Mouse (Mus musculus) 416B (cell line): ENCODE measurements around the gene Adam19.
A peak's percentile ranks its signal among the peaks of the same experiment; 100 is the strongest.

Experiments
- DNase-seq: peaks from one replicate; pipeline ENCODE4 v3.0.0; 2011; ENCODE audit warnings: low read depth

Adam19 gene

DNA sequence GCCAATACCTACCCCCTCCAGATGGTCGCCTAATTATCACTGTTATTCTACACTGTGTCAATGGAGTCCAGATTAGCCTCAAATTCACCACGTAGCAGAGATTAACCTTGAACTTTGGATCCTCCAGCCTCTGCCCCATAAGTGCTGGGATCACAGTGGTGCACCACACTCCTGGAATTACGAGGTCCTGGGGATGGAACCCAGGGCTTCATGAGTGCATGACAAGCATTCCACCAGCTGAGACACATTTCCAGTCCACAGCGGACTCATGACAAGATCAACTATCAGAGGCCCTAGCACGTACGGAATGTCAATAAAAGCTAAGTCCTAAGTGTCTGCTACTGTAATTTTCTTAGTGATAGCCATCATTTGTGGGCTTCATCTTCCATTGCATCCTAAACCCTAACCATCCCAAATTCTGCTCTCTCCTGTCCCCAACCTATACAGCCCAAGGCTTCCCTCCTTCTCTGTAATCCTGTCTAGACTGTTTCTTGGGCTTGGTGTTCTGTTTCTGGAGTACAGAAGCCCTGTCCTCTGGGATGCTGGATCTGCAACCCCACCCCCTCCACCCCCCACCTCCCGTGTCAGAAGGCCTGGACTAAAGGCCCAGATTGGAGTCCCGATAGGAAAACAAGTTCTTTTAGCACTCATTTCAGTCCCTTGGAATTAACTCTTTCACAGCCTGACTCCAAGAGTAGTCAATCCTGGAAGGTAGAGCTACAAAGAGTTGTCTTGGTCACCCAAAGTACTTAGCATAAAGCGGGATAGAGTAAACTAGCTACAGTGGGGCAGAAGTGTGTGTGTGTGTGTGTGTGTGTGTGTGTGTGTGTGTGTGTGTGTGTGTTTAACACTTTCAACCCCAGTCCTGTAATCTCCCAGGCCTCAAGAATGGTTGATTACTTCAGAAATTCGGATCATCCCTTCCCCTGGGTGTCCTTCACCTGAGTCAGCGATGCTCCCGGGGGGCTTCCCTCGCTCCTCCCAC, 589 bp upstream of the Adam19 start:
- no peak for DNase-seq

DNA sequence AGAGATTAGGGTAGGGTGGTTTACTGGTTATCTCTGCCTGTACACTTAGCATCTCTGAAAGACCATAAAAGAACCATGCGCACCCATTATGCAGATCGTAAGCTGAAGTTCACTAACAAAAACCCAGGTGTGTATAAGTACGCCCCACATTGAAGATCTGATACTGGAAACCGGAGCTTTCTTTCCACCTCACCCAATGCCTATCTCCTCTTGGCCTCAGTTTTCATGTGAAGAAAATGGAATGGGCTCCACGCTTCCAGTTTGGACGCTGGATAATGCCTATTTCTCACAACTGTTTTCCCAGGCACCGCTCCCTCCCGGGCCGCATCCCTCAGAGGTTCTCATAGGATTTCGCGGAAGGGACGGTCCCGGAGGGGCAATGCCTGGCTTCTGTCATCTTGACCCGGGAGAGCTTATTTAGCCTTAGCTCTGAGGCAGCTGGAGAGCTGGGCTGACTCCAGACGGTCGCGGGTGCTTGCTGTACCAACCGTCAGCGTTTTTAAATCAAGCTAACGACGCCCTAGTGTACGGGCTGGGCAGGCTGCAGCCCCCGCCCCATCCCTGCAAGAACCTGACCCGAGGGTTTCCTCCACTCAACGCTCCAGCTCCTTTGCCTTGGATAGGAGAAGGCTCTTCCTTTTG, 1.1 kb downstream of the Adam19 start:
- DNase-seq, result no peak

DNA sequence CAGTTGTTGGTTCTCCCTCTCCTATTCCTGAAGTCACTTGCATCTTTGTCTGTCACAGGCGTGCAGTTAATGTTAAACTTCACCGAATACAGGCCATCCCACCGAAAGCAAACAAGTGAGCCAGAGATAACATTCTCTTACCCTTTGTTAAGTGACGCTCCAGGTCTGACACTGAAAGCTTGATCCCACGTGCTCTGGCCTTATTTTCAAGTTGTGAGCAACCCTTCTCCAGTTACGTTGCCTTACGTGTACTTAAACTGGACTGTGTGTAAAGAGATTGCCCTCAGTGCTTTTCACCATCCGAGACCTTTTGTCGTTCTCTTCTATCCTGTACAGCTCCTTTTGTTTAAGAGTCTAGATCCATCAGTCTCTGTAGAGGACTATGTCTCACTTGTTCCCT, 2.2 kb downstream of the Adam19 start:
- DNase-seq, result no peak

DNA sequence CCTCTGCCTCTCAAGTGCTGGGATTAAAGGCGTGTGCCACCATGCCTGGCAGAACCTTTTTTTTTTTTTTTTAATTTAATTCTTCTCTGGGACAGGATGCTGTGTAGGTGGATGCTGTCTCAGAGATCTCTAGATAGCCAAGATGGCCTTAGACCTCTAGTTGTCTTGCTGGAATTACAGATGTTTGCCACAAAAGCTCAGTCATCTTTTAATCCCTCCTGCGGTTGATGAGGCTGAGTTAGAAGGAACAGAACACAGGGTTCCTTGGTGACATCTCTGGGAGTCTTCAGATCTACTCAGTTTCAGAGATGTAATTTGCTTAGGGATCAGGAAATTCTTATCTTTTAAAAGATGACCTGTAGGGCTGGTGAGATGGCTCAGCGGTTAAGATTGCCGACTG, 3.1 kb downstream of the Adam19 start:
- DNase-seq, result no peak

DNA sequence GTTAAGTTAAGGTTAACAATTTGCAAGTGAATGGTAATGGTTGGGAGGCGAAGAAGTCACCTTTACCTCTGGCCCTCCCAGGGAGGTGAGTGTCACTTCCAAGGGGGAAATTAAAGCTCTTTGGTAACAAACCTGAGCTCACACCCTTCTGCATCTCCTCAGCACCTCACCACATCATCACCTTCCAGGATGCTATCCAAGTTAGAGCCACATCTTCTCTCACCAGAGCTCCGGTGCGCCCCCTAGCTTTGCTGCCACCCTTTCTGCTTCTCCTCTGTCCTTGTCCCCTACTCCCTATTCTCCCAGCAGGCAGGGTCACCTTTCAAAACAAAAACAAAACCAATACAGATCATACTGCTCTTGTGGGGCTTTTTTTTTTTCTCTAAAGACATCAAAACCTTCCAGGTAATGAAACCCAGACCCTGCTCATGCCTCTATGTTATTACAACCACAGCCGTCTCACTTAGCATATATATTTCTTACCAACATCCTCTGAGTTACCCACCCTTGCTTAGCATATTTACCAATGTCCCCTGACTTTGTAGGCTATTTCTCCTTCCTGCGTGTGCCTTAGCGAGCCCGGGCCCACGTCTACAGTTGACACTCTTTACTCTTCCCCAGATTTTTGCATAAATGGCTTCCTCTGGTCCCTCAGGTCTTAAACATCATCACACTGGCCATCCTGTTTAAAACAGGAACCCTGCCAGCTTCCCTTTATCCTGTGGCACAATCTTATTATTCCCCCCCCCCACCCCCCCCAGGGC, 4.3 kb downstream of the Adam19 start:
- DNase-seq, result no peak

DNA sequence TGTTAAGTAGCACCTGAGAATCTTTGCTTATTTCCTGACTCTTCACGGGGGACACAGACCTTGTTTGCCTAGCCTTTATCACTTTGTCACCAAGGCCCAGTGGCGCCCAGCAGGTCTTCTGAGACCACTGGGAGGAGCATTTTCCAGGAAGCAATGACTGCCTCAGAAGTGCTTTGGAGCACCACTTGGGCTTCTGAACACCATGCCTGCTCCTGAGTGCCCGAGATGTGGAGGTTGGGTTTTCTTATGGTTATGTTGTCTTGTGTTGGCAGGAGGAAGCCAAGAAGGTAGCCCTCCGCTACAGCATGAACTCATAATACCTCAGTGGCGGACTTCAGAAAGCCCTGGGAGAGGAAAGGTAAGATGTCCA, 4.8 kb downstream of the Adam19 start:
- no peak for DNase-seq

DNA sequence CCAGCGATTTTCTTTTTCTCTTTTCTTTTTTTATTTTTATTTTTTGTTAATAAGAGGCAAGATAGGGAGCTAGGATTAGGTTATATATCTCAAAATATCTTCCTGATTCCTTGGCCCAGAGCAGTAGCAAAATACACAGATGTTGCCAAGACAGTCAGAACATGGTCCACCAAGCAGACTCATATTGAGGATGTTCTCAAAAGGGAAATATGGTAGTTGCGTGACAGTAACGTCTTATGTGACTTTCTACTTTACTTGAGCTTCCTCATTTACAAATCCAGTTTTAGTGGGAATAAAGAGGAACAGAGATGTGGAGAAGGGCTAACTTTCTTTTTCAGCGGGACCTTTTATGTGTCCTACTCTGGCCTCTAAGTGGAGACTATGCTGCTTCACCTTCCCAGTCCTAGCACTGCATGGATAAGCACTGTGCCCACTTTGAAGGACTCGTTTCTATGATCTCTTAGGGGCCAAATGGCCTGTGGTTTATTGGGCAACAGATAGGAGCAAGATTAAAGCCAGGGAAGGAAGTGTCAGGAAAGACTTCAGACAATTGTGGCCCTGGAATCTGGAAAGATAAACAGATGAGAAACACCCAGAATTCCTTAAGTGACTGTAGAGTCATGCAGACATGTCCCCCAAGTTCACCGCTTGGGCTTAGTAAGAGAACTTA, 6.1 kb downstream of the Adam19 start:
- no peak for DNase-seq

DNA sequence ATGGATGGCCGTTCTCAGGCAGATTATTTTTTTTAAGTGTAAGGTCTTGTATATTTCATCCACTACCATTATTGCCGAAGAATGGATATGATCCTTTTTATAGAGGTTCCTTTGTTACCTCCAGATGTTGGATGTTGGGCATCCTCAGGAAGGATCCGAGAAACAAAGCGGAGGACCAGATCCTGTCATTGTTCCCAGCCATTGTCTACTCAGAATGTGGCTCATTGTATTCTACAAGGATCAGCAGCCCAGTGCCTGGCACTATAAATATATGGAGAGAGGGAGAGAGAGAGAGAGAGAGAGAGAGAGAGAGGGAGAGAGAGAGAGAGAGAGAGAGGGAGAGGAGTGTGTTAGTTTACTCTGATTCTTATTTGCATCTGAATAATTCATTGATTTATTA, 6.8 kb downstream of the Adam19 start:
- no peak for DNase-seq

DNA sequence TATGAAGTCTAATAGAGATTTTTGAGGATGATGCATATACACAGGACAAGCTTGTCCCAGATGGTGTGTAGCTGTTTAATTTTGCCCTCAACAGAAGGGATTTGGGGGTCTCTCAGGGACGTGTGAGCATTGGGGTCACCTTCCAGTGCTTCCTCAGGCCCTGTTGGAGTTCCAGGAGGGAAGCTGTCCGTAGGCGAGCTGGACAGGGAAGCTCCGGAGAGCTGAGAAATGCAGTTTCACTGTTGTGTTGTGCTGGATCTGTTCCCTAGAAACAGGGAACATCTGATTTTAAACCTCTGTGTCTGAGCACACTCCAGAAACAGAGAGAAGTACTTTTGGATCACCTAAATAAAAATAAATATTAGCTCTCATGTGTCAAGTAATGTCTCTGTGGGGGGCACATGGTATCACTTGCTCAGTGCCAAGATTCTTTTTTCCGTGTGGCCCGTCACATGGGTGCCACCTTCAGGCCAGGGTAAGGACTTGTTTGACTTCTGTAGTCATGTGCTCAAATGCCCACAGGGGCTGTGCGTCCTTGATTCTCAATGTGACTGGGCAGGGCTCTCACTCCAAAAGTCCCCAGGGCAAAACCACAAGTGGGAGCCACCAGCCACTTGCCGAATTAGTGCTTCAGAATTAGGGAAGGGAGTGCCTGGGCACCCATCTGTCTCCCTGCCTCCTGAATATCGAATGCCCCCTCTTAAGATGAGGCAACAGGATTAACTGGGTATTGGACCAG, 7.4 kb downstream of the Adam19 start:
- DNase-seq, result peak; percentile 23

DNA sequence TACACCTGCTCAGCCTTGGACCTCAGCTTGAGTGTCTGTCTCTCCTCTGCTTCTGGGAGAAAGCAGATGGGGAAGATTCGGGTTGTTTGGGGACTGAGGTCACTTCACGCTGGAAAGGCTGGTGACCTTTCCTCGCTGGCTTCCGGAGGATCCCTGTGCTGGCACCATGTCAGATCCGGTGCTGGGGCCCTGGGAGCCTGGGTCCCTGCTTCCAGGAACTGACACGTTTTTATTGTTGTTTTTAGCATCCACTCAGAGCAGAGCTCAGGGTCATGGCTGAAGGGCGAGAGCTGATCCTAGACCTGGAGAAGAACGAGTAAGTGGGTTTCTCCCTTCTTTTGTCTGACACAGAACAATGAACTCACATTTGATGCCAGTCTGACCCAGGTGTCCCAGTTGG, 9.0 kb downstream of the Adam19 start:
- no peak for DNase-seq

DNA sequence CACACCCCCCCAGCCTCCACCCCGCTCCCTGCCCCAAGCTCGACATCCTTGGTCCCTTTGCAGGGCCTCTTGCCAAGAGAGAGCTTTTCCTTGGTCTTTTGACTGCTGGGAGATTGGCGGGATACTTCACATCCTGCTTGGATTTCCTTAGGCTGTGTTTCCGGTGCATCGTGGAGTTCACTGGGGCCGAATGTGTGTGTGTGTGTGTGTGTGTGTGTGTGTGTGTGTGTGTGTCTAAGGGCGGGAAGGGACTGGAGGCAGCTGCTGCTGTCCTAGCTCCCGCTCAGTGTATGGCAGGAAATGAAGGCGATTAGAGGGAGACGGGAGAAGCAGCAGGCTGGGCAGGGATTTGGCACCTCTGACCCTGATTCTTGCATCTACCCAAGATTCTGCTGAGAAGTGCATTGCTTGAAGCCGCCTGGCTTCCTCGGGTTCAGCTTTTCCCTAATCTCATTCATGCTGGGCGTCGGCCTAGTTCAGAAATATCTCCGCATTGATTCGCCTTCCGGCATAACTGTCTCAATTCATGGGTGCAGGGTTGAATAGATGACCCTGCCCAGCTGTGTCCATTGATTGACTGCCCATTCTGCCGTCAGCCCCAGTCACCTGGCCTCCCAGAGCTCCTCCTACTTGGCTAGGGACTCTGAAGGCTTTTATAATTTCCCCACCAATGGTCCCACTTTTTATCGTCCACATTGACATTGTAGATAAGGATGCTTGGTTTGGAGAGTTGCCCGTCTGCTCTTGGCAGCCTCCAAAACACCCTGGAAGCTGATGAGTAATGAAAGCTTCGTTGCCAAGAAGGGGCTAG, 9.6 kb downstream of the Adam19 start:
- DNase-seq, result no peak

DNA sequence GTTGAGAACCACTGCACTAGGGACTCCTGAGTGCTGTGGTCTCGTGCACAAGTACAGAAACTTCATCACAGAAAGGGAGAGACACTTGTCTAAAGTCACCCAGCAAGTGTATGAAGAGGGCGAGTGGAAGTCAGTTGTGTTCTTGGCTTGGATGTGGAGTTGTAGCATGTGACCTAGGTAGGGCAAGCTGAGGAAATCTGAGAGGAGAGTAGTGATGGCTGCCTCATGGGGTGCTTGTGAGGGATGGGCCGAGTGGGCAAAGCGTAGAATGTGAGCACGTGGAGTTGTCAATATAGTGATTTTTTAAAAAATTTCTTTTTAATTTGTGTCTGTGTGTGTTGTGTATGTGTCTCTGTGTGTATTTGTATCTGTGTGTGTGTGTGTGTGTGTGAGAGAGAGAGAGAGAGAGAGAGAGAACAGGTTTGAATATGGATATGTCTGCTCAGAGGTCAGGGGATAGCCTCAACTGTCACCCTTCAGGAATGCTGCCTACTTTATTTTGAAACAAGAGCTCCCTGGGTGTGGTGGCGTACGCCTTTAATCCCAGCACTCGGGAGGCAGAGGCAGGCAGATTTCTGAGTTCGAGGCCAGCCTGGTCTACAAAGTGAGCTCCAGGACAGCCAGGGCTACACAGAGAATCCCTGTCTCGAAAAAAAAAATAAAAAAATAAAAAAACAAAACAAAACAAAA, 11.7 kb downstream of the Adam19 start:
- no peak for DNase-seq

DNA sequence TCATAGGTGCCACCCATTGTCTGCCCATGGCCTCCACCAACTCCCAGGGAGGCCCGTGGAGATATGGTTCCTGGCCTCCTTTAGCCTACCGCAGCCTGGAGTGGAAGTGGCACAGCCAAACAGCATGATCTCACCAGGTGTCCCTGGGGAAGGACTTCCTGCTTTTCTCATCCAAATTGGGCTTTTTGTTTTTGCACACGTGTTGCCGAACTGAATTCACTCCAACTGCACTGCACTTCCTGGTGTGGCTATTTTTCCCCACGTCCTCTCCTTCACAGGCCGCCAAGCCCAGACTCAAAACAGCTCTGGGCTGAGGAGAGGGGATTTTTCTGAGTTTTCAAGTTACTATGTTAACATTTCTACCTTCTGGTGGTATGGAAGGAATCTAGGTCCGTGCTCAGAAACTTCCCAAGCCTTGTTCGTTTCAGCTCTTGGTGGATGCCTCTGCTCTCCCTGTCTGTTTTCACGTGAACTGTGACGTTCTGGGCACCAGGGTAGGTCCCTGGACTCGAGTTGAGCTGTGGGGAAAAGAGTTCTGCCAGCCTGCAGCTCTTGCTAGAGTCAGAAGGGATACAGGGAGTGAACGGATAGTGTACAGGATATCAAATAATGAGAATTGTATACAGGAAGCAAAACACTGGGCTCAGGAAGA, 13.1 kb downstream of the Adam19 start:
- DNase-seq, result no peak

DNA sequence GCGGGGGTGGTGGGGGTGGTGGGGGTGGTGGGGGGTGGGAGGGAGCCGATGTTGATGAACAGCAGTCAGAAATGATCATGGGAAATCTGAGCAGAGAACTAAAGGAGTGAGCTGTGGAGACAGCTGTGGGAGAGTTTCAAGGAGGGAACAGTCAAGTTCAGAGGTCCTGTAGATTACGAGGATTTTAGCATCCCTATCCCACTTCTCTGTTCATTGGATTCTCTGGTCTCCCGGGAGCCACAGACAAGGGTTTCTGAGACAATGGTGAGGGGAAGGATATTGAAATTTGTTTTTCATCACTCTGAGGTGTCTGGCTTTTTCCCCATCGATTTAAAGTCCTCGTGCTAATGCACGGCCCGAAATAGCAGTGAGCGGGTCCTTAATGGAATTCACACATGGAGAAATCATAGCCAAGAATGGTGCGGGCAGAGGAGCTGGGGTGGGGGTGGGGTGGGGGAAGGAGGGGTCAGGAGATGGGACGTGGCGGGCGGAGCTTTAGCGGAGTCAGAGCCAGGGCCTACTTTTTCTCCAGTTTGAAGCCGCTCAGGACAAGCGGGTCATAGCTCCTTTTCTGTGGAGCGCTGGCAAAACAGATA, 13.7 kb downstream of the Adam19 start:
- DNase-seq, result no peak

DNA sequence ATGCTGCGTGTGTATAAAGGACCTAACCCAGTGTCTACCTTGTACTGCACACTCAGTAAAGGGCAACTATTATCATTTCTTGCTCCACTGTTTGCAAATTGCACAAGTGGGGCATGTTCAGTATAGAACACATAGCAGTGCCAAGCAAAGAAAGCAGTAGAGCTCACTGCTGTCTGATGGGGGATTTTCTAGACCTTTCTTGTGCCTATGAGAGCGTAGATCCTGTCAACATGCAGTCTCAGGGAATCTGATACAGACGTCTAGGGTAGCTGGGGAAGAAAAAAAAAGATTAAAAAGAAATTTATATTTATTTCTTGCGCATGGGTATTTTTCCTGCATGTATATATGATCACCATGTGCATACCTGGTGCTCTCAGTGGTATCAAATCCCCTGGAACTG, 14.4 kb downstream of the Adam19 start:
- DNase-seq, result no peak

DNA sequence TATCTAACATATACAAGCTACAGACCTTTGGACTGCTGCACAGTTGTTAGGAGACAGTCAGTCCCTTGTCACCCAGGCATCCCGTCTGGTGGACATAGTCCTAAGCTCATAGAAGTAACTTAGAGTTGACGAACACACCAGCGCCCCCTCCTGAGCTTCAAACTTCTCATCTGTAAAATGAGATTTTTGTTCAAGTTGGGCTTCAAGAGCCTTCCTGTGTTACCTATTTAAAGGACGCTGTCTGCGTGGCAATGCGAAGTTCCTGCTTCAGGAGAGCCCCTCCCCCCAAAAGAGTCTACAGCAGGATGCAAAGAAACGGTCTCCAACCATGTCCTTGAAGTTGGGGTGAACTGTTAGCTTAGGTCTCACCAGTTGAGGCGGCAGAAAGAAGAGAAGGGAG, 15.0 kb downstream of the Adam19 start:
- no peak for DNase-seq

DNA sequence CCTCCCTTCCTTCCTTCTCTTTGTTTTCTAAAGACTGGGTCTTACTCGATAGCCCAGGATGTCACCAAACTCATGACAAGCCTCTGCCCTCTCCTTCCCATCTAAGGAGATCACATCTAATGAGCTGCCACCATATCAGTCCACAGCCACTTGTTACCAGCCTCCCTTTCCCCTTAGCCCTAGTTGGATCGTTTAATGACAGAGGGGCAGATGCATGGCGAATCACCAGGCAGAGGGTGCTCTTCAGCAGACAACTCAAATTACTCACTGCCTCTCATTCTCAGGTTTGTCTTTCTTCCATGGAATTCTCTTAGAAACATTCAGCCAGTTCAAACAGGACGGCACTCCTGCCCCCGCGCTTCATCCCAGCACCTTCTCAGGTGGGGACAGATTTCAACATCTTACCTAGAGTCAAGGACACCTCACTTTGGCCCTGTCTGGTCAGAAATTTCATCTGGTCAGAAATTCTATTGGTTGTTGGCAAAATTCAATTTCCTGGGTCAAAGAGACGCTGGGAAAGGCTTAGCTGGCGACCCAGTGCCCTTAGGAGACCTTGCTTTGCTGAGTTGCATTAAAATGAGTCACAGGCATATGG, 16.8 kb downstream of the Adam19 start:
- no peak for DNase-seq

DNA sequence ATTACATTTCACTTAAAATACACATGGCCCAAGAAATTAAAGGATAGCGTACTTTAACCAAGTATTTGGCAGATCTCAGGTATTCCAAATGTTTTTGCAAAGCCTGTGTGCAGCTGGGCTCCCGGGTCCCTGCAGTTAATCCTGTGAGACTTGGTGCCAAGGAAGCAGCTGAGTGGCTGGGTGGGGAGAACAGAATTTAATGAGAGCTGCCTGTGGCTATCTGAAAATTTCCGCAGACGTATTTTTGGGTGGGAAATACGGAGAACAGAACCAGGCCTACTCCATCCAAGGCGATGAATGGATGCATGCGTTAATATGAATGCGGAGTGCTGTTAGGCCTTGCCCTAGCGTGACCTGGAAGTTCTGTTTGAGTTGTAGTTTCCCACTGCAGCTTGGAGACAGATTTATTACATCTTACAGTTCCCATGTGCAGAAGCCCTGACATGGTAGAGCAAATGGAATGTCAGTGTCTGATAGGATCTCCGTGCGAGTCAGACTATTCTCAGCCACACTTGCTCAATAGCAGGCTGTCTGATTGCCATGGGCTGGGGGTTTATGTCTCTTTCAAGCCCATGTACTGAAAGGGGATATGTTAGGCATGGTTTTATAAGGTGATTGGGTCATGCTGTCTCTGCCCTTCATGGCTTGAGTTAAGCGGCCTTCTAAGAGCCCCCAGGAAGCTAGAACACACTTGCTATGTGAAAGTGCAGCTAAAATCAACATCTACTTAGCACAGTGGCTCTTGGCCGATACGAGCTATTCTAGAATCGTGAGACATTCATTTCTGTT, 17.5 kb downstream of the Adam19 start:
- no peak for DNase-seq
